Mouse (Mus musculus) liver, postnatal 0 days (tissue): Measurements from ENCODE around the gene Utf1. TPM values are rescaled to one million over a fixed set of nuclear protein-coding genes. Genes with fewer than 3 reads are reported as not detected.

Experiments
- ATAC-seq: fragments of 200-750 bp; cut with Nextera tagmentation; 2 replicates; pipeline ENCODE4 v1.8.0; 2017; ENCODE audit warnings: mild to moderate bottlenecking, moderate library complexity
- DNase-seq: peaks from one replicate; pipeline ENCODE4 v3.0.0-alpha.2; 2016
- H3K27ac ChIP-seq: fragments of 300-500 bp; sonication (generic); 2 replicates; pipeline ENCODE4 v1.5.1; 2014; ENCODE audit warnings: antibody characterized with exemption, moderate library complexity, mild to moderate bottlenecking, low read depth
- H3K27me3 ChIP-seq: fragments of 300-500 bp; sonication (generic); 2 replicates; pipeline ENCODE4 v1.6.1; 2014; ENCODE audit warnings: low read length, control low read depth, mixed read lengths; ENCODE audit not compliant: insufficient read depth
- H3K36me3 ChIP-seq: fragments of 300-500 bp; sonication (generic); replicated peaks from 2 replicates; pipeline ENCODE4 v1.6.1; 2014; ENCODE audit warnings: mild to moderate bottlenecking, control low read depth, low read length, moderate library complexity, mixed read lengths; ENCODE audit not compliant: insufficient read depth
- H3K4me1 ChIP-seq: fragments of 300-500 bp; sonication (generic); 2 replicates; pipeline ENCODE4 v1.6.1; 2014; ENCODE audit warnings: antibody characterized with exemption, mild to moderate bottlenecking, control low read depth; ENCODE audit not compliant: insufficient read depth
- H3K4me2 ChIP-seq: fragments of 300-500 bp; sonication (generic); 2 replicates; pipeline ENCODE4 v1.6.1; 2014; ENCODE audit warnings: low read depth, mild to moderate bottlenecking, low read length, moderate library complexity, mixed read lengths
- H3K4me3 ChIP-seq: fragments of 300-500 bp; sonication (generic); 2 replicates; pipeline ENCODE4 v1.5.1; 2014; ENCODE audit warnings: low read depth, low read length
- H3K9ac ChIP-seq: fragments of 300-500 bp; sonication (generic); replicated peaks from 2 replicates; pipeline ENCODE4 v1.6.1; 2014; ENCODE audit warnings: mild to moderate bottlenecking, moderate library complexity
- H3K9me3 ChIP-seq: fragments of 300-500 bp; sonication (generic); 2 replicates; pipeline ENCODE4 v1.6.1; 2016; ENCODE audit warnings: mild to moderate bottlenecking, control low read depth, low read length, mixed read lengths
- CTCF ChIP-seq: sonication (generic); IDR thresholded peaks from 2 replicates; pipeline ENCODE4 v1.5.1; 2016; ENCODE audit warnings: antibody characterized with exemption, low read depth
- EP300 ChIP-seq: IDR thresholded peaks from 2 replicates; pipeline ENCODE4 v1.6.1; 2016; ENCODE audit warnings: antibody characterized with exemption, low read depth, mild to moderate bottlenecking
- WGBS: fragments of 180-500 bp; shearing (Covaris S2); extraction: QIAGEN DNeasy Blood & Tissue Kit; methylation state at CpG from one replicate; pipeline ENCODE4 v1.1.7; 2014; ENCODE audit not compliant: insufficient replicate concordance; 5-methylcytosine and 5-hydroxymethylcytosine counted together
- polyA plus RNA-seq: library from polyadenylated mRNA; unstranded; fragments of >200 nt; fragmentation: Nextera tagmentation; extraction: Ambion mirVana; gene quantifications from 2 replicates; pipeline ENCODE4 v1.2.1, GENCODE M21; 2015

Utf1 gene
- polyA plus RNA-seq, 1 experiment from 2014 or later, result not detected

DNA sequence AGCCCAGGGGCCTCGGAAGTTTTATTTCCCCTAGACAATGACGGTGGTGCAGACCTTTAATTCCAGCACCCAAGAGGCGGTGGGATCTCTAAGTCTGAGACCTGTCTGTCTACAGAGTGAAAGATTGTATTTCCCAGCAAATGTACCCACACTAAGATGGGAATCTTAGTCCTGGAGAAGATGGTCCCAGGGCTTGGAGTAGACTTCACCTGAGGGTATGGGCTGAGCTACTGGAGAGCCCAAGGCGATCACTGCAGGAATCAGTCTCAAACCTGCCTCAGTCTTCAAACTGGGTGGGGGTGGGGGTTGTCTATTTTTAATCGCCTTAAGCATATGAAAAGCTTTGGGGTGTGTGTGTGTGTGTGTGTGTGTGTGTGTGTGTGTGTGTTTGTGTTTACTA, 2.4 kb downstream of the Utf1 start:
- H3K27ac ChIP-seq, result no peak overlapping the region
- WGBS, result 35% methylated on average over 5 of the region's 5 CpGs
- H3K4me3 ChIP-seq, result no peak overlapping the region
- no peaks in the 10 kb centered on the region for H3K9me3 ChIP-seq
- H3K4me2 ChIP-seq, result no peak overlapping the region
- ATAC-seq (no peak), DNase-seq (no peak)
- H3K36me3 ChIP-seq, result no peaks in the 10 kb centered on the region
- no peak overlapping the region for H3K9ac ChIP-seq
- no peak for TF ChIP-seq CTCF
- TF ChIP-seq EP300, result no peak
- peaks cover 12% of the 10 kb centered on the region; the same call in 1 of the 2 replicates for H3K4me1 ChIP-seq
- peaks cover 56% of the 10 kb centered on the region for H3K27me3 ChIP-seq

DNA sequence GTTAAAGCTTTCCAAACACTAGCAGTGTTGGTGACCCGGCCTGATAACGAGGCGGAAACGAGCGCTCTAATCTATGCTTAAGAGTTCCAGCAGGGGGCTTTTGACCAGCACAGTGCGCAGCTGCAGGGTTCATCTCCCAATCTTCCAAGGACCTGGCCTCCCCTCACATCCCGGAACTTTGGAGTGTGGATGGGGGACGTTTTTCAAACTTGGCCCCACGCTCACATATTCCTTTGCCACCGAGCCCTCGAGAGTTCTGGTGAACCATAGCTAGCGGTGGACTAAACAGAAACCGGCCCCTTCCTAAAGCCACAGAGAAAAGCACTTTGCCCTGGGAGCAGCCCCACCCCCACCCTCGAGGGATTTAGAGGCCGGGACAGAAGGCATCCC, 6.3 kb downstream of the Utf1 start:
- peak overlapping the region; percentile 52 for H3K9ac ChIP-seq
- 0 out of 2 replicates have a peak overlapping the region, but pooled peaks have one; percentile 37 for H3K27ac ChIP-seq
- no peak for TF ChIP-seq EP300
- TF ChIP-seq CTCF, result peak; percentile 62
- H3K27me3 ChIP-seq, result peaks cover 28% of the 10 kb centered on the region
- H3K9me3 ChIP-seq, result no peaks in the 10 kb centered on the region
- peak overlapping the region; percentile 66 for H3K4me3 ChIP-seq
- H3K4me2 ChIP-seq, result peak overlapping the region; percentile 93
- no peaks in the 10 kb centered on the region for H3K36me3 ChIP-seq
- H3K4me1 ChIP-seq, result peaks cover 11% of the 10 kb centered on the region; the same call in 1 of the 2 replicates
- peak; percentile 80 for ATAC-seq
- under 1% methylated on average over 15 of the region's 15 CpGs for WGBS
- DNase-seq, result peak; percentile 63

DNA sequence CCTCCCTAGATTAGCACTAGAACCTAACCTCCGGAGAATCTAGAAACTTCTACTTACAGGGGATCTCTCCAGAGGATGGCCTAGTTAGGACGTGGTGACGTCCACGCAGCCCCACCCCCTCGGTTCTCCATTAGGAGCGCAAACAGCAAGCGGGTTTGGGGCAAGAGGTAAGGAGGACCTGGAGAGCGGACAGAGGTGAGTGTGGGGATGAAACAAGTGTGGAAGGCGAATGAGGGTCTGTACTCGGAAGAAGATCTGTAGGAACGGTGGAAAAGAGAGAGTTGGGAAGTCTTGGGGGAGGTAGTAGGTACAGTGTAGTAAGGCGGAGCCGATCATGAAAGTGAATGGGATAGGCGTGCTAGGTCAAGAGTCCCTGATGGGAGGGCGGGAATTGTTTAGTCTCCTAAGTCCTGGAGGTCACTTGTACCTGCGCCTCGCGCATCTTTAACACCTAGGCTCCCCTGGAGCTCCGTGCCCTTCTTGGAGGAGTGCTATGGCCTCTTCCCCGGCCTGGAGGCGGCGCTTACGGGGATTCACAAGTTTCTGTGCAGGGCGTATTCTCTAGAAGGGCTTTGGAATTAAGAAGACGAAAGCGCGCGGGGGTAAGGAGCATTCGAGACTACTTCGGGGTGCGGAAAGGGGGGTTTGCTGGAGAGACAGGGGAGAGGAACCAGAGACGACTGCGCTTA, 6.8 kb downstream of the Utf1 start:
- DNase-seq (peak; percentile 75), ATAC-seq (peak; percentile 85)
- Histone ChIP-seq H3K4me1 (peaks cover 11% of the 10 kb centered on the region; the same call in 1 of the 2 replicates), H3K4me3 (peak overlapping the region; percentile 66), H3K9ac (peak overlapping the region; percentile 52), H3K36me3 (no peaks in the 10 kb centered on the region), H3K27ac (peak overlapping the region; percentile 53), H3K4me2 (peak overlapping the region; percentile 93), H3K27me3 (peaks cover 23% of the 10 kb centered on the region), H3K9me3 (no peaks in the 10 kb centered on the region)
- WGBS, result under 1% methylated on average over 32 of the region's 33 CpGs
- TF ChIP-seq EP300, result no peak
- TF ChIP-seq CTCF, result no peak

DNA sequence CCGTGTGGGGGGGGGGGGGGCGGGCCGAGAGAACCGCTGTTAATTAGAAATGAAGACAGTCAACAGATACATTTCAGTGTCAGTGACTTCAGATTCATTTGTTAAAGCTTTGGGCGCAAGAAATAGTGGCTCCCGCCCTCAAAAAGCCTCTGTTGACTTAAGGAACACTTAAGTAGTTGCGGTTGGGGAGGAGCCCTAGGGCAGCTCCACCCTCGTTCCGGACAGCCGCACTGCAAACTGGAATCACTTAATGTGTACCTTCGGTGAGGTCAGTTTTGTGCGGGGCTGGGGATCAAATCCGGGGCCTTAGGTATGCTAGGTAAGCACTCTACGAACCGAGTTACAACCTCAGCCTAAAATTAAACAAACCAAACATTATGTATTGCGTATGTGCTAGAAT, 7.5 kb downstream of the Utf1 start:
- Histone ChIP-seq H3K4me1 (peaks cover 11% of the 10 kb centered on the region; the same call in 1 of the 2 replicates), H3K4me3 (peak overlapping the region; percentile 66), H3K4me2 (peak overlapping the region; percentile 93), H3K9ac (peak overlapping the region; percentile 52; the same call in 1 of the 2 replicates), H3K27ac (peak overlapping the region; percentile 53), H3K36me3 (no peaks in the 10 kb centered on the region), H3K27me3 (peaks cover 16% of the 10 kb centered on the region), H3K9me3 (no peaks in the 10 kb centered on the region)
- ATAC-seq (0 out of 2 replicates have a peak, but pooled peaks have one; percentile 20), DNase-seq (peak; percentile 43)
- TF ChIP-seq CTCF (no peak), EP300 (no peak)
- 4% methylated on average over 16 of the region's 16 CpGs for WGBS

DNA sequence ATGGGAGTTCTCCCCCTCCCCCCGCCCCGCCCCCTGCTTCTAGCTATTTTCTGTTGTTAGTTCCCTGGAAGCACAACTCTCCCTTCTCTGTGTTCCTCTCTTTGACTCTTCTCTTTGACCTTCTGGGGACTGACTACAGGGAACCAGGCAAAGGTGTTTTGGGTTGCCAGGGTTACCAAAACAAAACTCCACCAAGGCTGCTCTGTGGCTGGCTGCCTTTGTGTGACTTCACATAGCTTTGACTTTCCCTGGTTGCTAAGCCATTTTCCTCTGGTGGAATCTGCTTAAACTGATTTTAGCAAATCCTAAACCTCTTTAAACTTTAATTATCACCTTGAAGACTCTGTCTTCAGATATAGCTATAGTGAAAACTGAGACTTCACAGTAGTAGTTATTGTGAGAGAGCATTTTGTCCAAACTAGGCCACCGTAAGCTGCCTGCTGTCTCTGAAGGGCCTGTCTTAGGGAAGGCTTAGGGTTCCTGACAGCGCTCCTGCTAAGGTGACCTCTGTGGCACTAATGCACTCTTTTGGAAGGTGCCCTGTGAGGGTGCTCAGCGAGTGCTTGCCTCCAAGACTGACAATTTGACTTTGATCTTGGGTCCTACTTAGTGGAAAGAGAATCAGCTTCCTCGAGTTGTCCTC, 8.5 kb downstream of the Utf1 start:
- no peak for TF ChIP-seq EP300
- TF ChIP-seq CTCF, result no peak
- no peak overlapping the region for H3K9ac ChIP-seq
- H3K36me3 ChIP-seq, result no peaks in the 10 kb centered on the region
- H3K27ac ChIP-seq, result no peak overlapping the region
- H3K4me1 ChIP-seq, result peaks cover 11% of the 10 kb centered on the region; the same call in 1 of the 2 replicates
- ATAC-seq, result no peak
- H3K4me2 ChIP-seq, result no peak overlapping the region
- H3K4me3 ChIP-seq, result no peak overlapping the region
- H3K27me3 ChIP-seq, result 0 out of 2 replicates have a peak, but pooled peaks cover 13% of the 10 kb centered on the region
- WGBS, result 77% methylated on average over 6 of the region's 6 CpGs
- H3K9me3 ChIP-seq, result no peaks in the 10 kb centered on the region
- no peak for DNase-seq

DNA sequence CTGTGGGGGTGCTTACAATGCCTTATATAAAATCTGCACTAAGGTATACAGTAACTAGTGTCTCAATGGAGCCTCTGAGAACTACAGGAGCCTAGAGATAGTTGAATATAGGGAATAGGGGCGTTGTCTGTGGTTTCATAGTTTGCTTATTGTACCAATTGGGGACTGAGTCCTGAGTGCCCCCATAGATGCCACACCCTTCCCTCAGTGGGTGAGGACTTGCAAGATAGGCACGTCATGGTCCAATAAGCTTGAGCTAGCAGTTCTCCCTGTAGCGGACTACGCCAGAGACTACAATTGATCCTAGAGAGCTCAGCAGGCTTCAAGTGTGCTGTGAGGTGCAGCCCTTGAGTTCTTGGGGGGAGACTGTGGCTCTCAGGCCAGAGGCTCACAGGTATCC, 11.9 kb downstream of the Utf1 start:
- H3K9ac ChIP-seq, result no peak overlapping the region
- no peak overlapping the region for H3K4me3 ChIP-seq
- H3K36me3 ChIP-seq, result no peaks in the 10 kb centered on the region
- TF ChIP-seq CTCF (no peak), EP300 (no peak)
- DNase-seq (no peak), ATAC-seq (peak; percentile 59)
- no peak overlapping the region for H3K4me2 ChIP-seq
- H3K4me1 ChIP-seq, result peaks cover 8% of the 10 kb centered on the region; the same call in 1 of the 2 replicates
- WGBS, result 46% methylated on average over 4 of the region's 4 CpGs
- no peaks in the 10 kb centered on the region for H3K27me3 ChIP-seq
- H3K9me3 ChIP-seq, result no peaks in the 10 kb centered on the region
- H3K27ac ChIP-seq, result no peak overlapping the region
